Mouse (Mus musculus): ENCODE measurements around the gene Foxk2.
"Not testable (repeated sequence)": the region's sequence is repeated elsewhere in the genome, so short reads cannot be mapped to it uniquely, and the experiment has no call there.

The Foxk2 gene

DNA sequence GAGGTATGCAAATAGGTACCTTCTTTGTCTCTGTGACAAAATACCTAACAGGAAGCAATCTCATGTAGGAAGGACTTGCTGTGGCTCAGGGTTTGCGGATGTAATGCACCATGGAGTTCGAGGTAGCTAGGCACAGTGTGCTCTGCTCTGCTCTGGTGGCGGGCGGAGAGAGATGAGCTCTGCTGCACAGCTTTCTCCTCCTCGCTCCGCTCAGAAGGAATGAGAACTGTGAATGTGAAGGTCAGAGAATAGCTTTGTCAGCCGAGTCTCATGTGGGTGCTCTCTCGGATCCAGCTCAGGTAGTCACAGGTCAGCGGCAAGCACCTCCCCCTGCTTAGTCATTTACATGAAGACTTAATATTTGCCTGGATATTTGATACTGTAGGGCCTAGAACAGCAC, 40.5 kb downstream of the Foxk2 start:
- Histone ChIP-seq H3K4me3 (replicated peaks; ENCODE audit: low read length) (no peak overlapping the region), H3K36me3 (ENCODE audit: insufficient read depth, low read length) (peaks cover 95% of the 10 kb centered on the region), H3K27me3 (ENCODE audit: insufficient read depth, low read length) (no peaks in the 10 kb centered on the region), H3K9me3 (ENCODE audit: low read length) (peaks cover 12% of the 10 kb centered on the region), H3K4me1 (replicated peaks; ENCODE audit: low read depth, low read length) (peaks cover 18% of the 10 kb centered on the region)
- TF ChIP-seq NANOG (IDR thresholded peaks at IDR 0.05; ENCODE audit: borderline replicate concordance, low read length) (no peak), CTCF (conservative IDR thresholded peaks at IDR 0.05; ENCODE audit: low read length) (no peak), POU5F1 (IDR thresholded peaks at IDR 0.05; ENCODE audit: borderline replicate concordance, low read length) (no peak)

DNA sequence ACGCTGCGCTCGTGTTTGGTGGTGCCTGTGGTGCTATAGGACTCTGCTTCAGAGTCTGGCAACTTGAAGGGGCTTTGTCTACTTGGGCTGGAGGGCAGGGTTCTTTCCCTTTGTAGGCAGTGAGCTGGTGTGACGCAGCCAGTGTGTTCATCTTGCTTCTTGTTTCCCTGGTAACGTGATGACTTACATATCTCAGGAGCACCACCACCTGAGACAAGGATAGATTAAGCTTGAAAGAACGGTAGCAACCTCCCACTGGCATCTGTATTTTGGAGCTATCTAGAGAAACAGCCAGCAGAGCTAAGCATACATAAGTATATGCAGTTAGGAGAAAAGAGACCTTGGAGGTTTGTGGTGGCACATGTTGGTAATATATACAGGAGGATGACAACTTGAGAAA, 45.6 kb downstream of the Foxk2 start:
- H3K4me1 ChIP-seq (replicated peaks; ENCODE audit: low read depth, low read length) = peaks cover under 1% of the 10 kb centered on the region; the same call in 1 of the 2 replicates
- no peak overlapping the region for H3K4me3 ChIP-seq (replicated peaks; ENCODE audit: low read length)
- no peaks in the 10 kb centered on the region for H3K27me3 ChIP-seq (ENCODE audit: insufficient read depth, low read length)
- H3K36me3 ChIP-seq (ENCODE audit: insufficient read depth, low read length) = peaks cover 96% of the 10 kb centered on the region
- TF ChIP-seq NANOG (IDR thresholded peaks at IDR 0.05; ENCODE audit: borderline replicate concordance, low read length) (no peak), POU5F1 (IDR thresholded peaks at IDR 0.05; ENCODE audit: borderline replicate concordance, low read length) (no peak), CTCF (conservative IDR thresholded peaks at IDR 0.05; ENCODE audit: low read length) (no peak)
- peaks cover 63% of the 10 kb centered on the region for H3K9me3 ChIP-seq (ENCODE audit: low read length)

DNA sequence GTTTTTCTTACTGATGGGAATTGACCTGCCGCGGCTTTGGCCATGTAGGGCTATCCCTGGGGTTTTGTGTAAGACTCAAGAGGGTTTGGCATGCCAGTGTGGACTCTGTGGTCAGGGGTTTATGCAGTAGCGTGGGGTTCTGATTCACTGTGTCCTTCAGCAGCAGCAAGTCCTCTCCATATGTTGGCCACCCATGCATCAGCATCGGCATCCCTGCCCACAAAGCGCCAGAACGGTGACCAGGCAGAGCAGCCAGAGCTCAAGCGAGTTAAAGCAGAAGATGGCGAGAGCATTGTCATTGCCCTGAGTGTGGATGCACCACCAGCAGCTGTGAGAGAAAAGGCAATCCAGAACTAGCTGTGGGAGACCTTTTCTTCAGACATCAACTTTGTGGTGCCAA, 46.8 kb downstream of the Foxk2 start:
- H3K36me3 ChIP-seq (ENCODE audit: insufficient read depth, low read length) = peaks cover 86% of the 10 kb centered on the region
- no peaks in the 10 kb centered on the region for H3K27me3 ChIP-seq (ENCODE audit: insufficient read depth, low read length)
- TF ChIP-seq POU5F1 (IDR thresholded peaks at IDR 0.05; ENCODE audit: borderline replicate concordance, low read length) = no peak
- no peak for TF ChIP-seq CTCF (conservative IDR thresholded peaks at IDR 0.05; ENCODE audit: low read length)
- TF ChIP-seq NANOG (IDR thresholded peaks at IDR 0.05; ENCODE audit: borderline replicate concordance, low read length) = no peak

DNA sequence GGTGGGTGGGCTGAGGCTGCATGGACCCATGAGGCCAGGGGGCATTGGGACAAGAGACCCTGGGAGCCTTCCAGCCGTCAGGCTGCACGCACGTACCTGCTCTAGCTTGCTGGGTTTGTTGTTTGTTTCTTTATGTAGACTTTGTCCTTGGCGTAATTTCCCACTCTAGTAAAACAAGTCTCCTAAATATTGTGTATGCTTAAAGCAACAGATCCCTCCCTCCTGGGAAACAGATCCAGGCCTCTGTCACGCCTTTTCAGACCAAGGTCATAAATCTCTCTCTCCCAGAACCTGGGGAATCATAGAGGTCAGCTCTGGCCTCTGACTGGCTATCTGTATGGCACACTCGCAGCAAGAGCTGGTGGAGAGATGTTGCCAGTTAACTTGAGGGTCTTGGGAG, 47.9 kb downstream of the Foxk2 start:
- H3K36me3 ChIP-seq (ENCODE audit: insufficient read depth, low read length) = peaks cover 74% of the 10 kb centered on the region
- H3K4me3 ChIP-seq (replicated peaks; ENCODE audit: low read length); H3K4me1 ChIP-seq (replicated peaks; ENCODE audit: low read depth, low read length); H3K27me3 ChIP-seq (ENCODE audit: insufficient read depth, low read length): not testable (repeated sequence)
- H3K9me3 ChIP-seq (ENCODE audit: low read length) = peaks cover 72% of the 10 kb centered on the region

More for the DNA sequence above, 46.8 kb downstream of the Foxk2 start:
- H3K4me3 ChIP-seq (replicated peaks; ENCODE audit: low read length) = no peak overlapping the region
- H3K4me1 ChIP-seq (replicated peaks; ENCODE audit: low read depth, low read length) = no peaks in the 10 kb centered on the region
- peaks cover 70% of the 10 kb centered on the region for H3K9me3 ChIP-seq (ENCODE audit: low read length)

DNA sequence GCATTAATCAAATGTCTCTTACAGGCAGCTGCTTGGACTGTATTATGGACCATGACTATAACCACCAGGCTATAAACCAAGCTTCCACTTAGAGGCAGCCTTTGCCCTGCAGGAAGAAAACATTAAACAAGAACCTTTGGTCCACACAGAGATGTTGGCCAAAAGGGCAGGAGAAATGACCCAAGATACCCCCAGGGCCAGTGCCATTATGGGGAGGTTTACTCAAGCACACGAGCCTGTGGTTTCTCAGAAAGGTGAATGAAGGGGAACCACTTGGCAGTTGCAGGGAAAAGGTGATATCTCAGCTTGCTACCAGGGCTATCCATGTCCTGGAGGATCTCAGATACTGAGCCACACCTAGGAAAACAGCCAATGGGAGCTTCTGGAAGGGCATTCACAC, 66.2 kb downstream of the Foxk2 start:
- peaks cover 57% of the 10 kb centered on the region for H3K36me3 ChIP-seq (ENCODE audit: insufficient read depth, low read length)
- H3K4me3 ChIP-seq (replicated peaks; ENCODE audit: low read length) = no peak overlapping the region
- H3K4me1 ChIP-seq (replicated peaks; ENCODE audit: low read depth, low read length) = no peaks in the 10 kb centered on the region
- H3K9me3 ChIP-seq (ENCODE audit: low read length) = peaks cover 32% of the 10 kb centered on the region
- TF ChIP-seq NANOG (IDR thresholded peaks at IDR 0.05; ENCODE audit: borderline replicate concordance, low read length) (no peak), POU5F1 (IDR thresholded peaks at IDR 0.05; ENCODE audit: borderline replicate concordance, low read length) (no peak), CTCF (conservative IDR thresholded peaks at IDR 0.05; ENCODE audit: low read length) (no peak)
- no peaks in the 10 kb centered on the region for H3K27me3 ChIP-seq (ENCODE audit: insufficient read depth, low read length)

DNA sequence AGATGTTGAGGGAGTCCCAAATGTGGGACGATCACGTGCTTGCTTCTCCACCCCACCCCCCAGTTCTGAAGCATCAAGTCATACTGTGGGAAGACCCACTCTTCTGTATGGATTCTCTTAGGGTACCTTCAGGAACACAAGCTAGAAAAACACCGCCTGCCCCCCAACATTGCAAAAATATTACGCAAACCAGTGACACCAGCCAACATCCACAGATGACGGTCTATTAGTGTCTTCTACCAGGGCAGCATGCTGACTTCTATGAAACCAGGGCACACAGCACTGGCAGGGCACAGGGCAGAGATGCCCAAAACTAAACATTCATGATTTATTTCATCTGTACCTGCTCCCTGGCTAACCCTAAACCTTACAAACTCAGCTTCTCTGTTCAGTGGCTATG, 66.9 kb downstream of the Foxk2 start:
- Histone ChIP-seq H3K27me3 (ENCODE audit: insufficient read depth, low read length) (no peaks in the 10 kb centered on the region), H3K36me3 (ENCODE audit: insufficient read depth, low read length) (peaks cover 62% of the 10 kb centered on the region), H3K4me1 (replicated peaks; ENCODE audit: low read depth, low read length) (no peaks in the 10 kb centered on the region), H3K9me3 (ENCODE audit: low read length) (peaks cover 26% of the 10 kb centered on the region), H3K4me3 (replicated peaks; ENCODE audit: low read length) (no peak overlapping the region)
- TF ChIP-seq CTCF (conservative IDR thresholded peaks at IDR 0.05; ENCODE audit: low read length) (no peak), NANOG (IDR thresholded peaks at IDR 0.05; ENCODE audit: borderline replicate concordance, low read length) (no peak), POU5F1 (IDR thresholded peaks at IDR 0.05; ENCODE audit: borderline replicate concordance, low read length) (no peak)

DNA sequence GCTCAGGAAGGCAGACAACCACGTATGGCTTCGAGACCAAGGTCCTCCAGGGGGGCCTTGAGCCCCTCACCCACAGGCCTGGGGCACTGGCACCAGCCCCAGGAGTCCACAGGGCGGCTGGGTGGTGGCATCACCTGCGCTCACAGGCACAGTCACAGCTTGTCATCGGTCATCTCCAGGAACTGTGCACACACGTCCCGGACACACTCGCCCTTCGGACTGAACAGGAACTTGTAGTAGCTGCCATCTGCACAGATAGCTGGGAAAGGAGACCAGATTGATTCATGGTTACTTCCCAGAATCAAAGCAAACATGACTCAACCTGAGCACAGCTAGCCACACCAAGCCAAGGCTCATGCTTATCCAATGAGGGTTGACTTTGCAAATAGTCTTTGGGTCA, 68.4 kb downstream of the Foxk2 start:
- H3K36me3 ChIP-seq (ENCODE audit: insufficient read depth, low read length) = peaks cover 77% of the 10 kb centered on the region
- H3K4me1 ChIP-seq (replicated peaks; ENCODE audit: low read depth, low read length) = no peaks in the 10 kb centered on the region
- peaks cover 14% of the 10 kb centered on the region; the same call in 1 of the 2 replicates for H3K9me3 ChIP-seq (ENCODE audit: low read length)
- no peak overlapping the region for H3K4me3 ChIP-seq (replicated peaks; ENCODE audit: low read length)
- TF ChIP-seq NANOG (IDR thresholded peaks at IDR 0.05; ENCODE audit: borderline replicate concordance, low read length) = no peak
- TF ChIP-seq CTCF (conservative IDR thresholded peaks at IDR 0.05; ENCODE audit: low read length) = no peak
- TF ChIP-seq POU5F1 (IDR thresholded peaks at IDR 0.05; ENCODE audit: borderline replicate concordance, low read length) = no peak
- no peaks in the 10 kb centered on the region for H3K27me3 ChIP-seq (ENCODE audit: insufficient read depth, low read length)

DNA sequence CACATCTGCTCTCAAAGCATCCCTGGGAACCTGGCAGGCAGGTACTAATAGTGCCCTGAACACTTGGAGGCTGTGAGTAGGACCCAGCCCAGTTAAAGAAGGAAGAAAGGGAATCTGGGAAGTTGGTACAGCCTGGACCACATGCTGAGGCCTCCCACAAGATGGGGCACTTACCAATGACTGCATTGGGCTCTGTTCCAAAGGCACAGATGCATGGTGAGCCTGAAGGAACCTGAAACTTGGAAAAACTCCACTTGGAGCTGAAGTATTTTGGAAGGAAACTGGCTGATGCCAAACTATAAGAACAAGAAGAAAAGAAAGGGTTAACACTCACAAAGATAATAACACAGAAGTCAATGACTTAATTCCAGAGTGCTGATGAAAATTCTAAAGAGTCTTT, 68.8 kb downstream of the Foxk2 start:
- TF ChIP-seq CTCF (conservative IDR thresholded peaks at IDR 0.05; ENCODE audit: low read length) (no peak), POU5F1 (IDR thresholded peaks at IDR 0.05; ENCODE audit: borderline replicate concordance, low read length) (no peak; the same call in 1 of the 2 replicates), NANOG (IDR thresholded peaks at IDR 0.05; ENCODE audit: borderline replicate concordance, low read length) (no peak)
- no peak overlapping the region for H3K4me3 ChIP-seq (replicated peaks; ENCODE audit: low read length)
- no peaks in the 10 kb centered on the region for H3K4me1 ChIP-seq (replicated peaks; ENCODE audit: low read depth, low read length)
- H3K9me3 ChIP-seq (ENCODE audit: low read length) = peaks cover 10% of the 10 kb centered on the region; the same call in 1 of the 2 replicates
- no peaks in the 10 kb centered on the region for H3K27me3 ChIP-seq (ENCODE audit: insufficient read depth, low read length)
- H3K36me3 ChIP-seq (ENCODE audit: insufficient read depth, low read length) = peaks cover 81% of the 10 kb centered on the region

DNA sequence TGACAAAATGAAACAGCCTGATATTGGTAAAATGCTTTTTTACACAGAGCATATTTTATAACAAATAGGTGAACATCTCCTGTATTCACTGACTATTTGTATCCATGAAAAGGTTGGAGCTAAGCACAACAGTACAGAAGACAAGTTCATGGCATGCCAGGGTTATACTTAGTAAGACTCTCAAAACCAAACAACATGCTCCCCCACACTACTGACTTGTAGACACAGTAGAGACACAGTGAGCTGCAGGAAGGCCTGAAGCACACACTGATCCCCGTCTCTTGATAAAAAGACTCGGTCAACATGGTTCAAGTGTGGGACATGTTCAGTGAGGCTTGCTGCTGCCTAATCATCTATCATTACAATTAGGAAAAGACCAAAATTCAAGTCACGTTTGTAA, 71.9 kb downstream of the Foxk2 start:
- Histone ChIP-seq H3K27me3 (ENCODE audit: insufficient read depth, low read length) (no peaks in the 10 kb centered on the region), H3K9me3 (ENCODE audit: low read length) (no peaks in the 10 kb centered on the region), H3K4me1 (replicated peaks; ENCODE audit: low read depth, low read length) (peaks cover 3% of the 10 kb centered on the region), H3K36me3 (ENCODE audit: insufficient read depth, low read length) (peaks cover 98% of the 10 kb centered on the region), H3K4me3 (replicated peaks; ENCODE audit: low read length) (no peak overlapping the region)
- TF ChIP-seq CTCF (conservative IDR thresholded peaks at IDR 0.05; ENCODE audit: low read length) (no peak), POU5F1 (IDR thresholded peaks at IDR 0.05; ENCODE audit: borderline replicate concordance, low read length) (no peak), NANOG (IDR thresholded peaks at IDR 0.05; ENCODE audit: borderline replicate concordance, low read length) (no peak)
